Mouse (Mus musculus) thymus, adult 2 months (tissue): ENCODE measurements around the gene Sema5b. TPM values are rescaled to one million over a fixed set of nuclear protein-coding genes. Genes with fewer than 3 reads are reported as not detected.

Experiments used
- DNase-seq: peaks from one replicate; pipeline ENCODE4 v3.0.0; 2021
- H3K27ac ChIP-seq: fragments of 200-500 bp; 2 replicates; pipeline ENCODE4 v1.5.1; 2012; ENCODE audit warnings: low read length, control low read depth; ENCODE audit not compliant: control insufficient read depth, insufficient read depth
- H3K27me3 ChIP-seq: fragments of 200-500 bp; 2 replicates; pipeline ENCODE4 v1.6.1; 2012; ENCODE audit warnings: mild to moderate bottlenecking, low read length, moderate library complexity, mixed read lengths; ENCODE audit not compliant: control insufficient read depth, insufficient read depth
- H3K36me3 ChIP-seq: fragments of 200-500 bp; 2 replicates; pipeline ENCODE4 v1.6.1; 2012; ENCODE audit warnings: mild to moderate bottlenecking, low read length, moderate library complexity; ENCODE audit not compliant: control insufficient read depth, insufficient read depth
- H3K4me1 ChIP-seq: fragments of 200-500 bp; replicated peaks from 2 replicates; pipeline ENCODE4 v1.6.1; 2012; ENCODE audit warnings: low read length; ENCODE audit not compliant: control insufficient read depth, insufficient read depth
- H3K4me3 ChIP-seq: fragments of 200-500 bp; 2 replicates; pipeline ENCODE4 v1.5.1; 2012; ENCODE audit warnings: mild to moderate bottlenecking, low read length, control low read depth, moderate library complexity; ENCODE audit not compliant: control insufficient read depth, insufficient read depth
- CTCF ChIP-seq: fragments of 200-500 bp; IDR thresholded peaks from 2 replicates; pipeline ENCODE4 v1.5.1; 2012; ENCODE audit warnings: mild to moderate bottlenecking, control low read depth, low read length, moderate library complexity, borderline replicate concordance; ENCODE audit not compliant: control insufficient read depth, poor library complexity, insufficient read depth; ENCODE audit errors: extremely low read depth
- POLR2A ChIP-seq: fragments of 200-500 bp; IDR thresholded peaks from 2 replicates; pipeline ENCODE4 v1.6.1; 2012; ENCODE audit warnings: mild to moderate bottlenecking, low read length, control low read depth, moderate library complexity; ENCODE audit not compliant: control insufficient read depth, poor library complexity, insufficient read depth; ENCODE audit errors: extremely low read depth
- WGBS: fragments of 180-500 bp; shearing (Covaris S2); methylation state at CpG from one replicate; pipeline ENCODE4 v1.1.7; 2018; 5-methylcytosine and 5-hydroxymethylcytosine counted together
- polyA plus RNA-seq: library from polyadenylated mRNA; depleted of rRNA; stranded (reverse); fragments of >200 nt; gene quantifications from 2 replicates; pipeline ENCODE4 v1.2.3, GENCODE M21; 2012; rRNA removed

Gene Sema5b
- polyA plus RNA-seq, 1 experiment = 0.54 TPM

DNA sequence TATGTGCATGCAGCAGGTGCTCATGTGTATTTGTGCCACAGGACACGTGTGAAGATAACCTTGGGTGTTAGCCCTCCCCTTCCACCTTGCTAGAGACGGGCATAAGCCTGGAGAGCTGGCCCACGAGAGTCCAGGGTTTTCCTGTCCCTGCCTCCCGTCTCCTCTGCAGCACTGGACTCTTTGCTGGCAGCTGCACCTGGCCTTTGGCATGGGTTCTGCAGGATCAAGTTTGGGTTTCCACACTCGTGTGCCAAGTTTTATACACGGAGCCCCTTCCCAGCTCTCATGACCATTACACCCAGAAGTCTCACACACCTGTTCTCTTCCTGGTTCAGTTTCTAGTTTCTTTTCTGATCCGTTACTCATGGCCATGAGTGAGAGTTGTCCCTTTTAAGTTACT is 172.7 kb downstream of the Sema5b start:
- Histone ChIP-seq H3K4me1 (no peaks in the 10 kb centered on the region), H3K27ac (no peak overlapping the region), H3K27me3 (no peaks in the 10 kb centered on the region), H3K4me3 (no peak overlapping the region), H3K36me3 (peaks cover 5% of the 10 kb centered on the region)
- no peak for DNase-seq
- 93% methylated on average over 7 of the region's 7 CpGs for WGBS
- TF ChIP-seq CTCF (no peak), POLR2A (no peak)

Other genes starting within 250 kb of the Sema5b start
- 7.9 and 11.1 TPM in 2 replicates for gene Sec22a, start 177.2 kb upstream of the Sema5b start, polyA plus RNA-seq
- gene Pdia5, start 50.3 kb upstream of the Sema5b start, polyA plus RNA-seq = 2.2 and 2.4 TPM in 2 replicates
- gene Dirc2, start 228.2 kb downstream of the Sema5b start, polyA plus RNA-seq = 39.6 and 43.2 TPM in 2 replicates
- 12.9 and 16.0 TPM in 2 replicates for gene Hspbap1, start 229.2 kb downstream of the Sema5b start, polyA plus RNA-seq